Mouse (Mus musculus): Measurements from ENCODE around the gene Ttll11.

Ttll11 gene

GRCm38 (mm10) chr2:35851420-35852163 lies 128.1 kb downstream of the Ttll11 start:
- no peak for DNase-seq

- DNase-seq = no peak
Observed at GRCm38 (mm10) chr2:35849632-35850230, 130.0 kb downstream of the Ttll11 start.

GRCm38 (mm10) chr2:35845611-35846504 lies 133.9 kb downstream of the Ttll11 start:
- no peak for DNase-seq

- no peak for DNase-seq
Observed at GRCm38 (mm10) chr2:35843896-35844690, 135.6 kb downstream of the Ttll11 start.

GRCm38 (mm10) chr2:35842780-35843474 lies 136.8 kb downstream of the Ttll11 start:
- DNase-seq = no peak

GRCm38 (mm10) chr2:35841841-35842420 lies 137.8 kb downstream of the Ttll11 start:
- no peak for DNase-seq

- peak; percentile 50 to 67 for DNase-seq
Observed at GRCm38 (mm10) chr2:35840956-35841816, 138.5 kb downstream of the Ttll11 start.

- DNase-seq = no peak
Observed at GRCm38 (mm10) chr2:35838751-35839479, 140.8 kb downstream of the Ttll11 start.

GRCm38 (mm10) chr2:35834198-35834913 lies 145.4 kb downstream of the Ttll11 start:
- DNase-seq = no peak

GRCm38 (mm10) chr2:35833546-35833945 lies 146.2 kb downstream of the Ttll11 start:
- no peak for DNase-seq

GRCm38 (mm10) chr2:35832742-35833425 lies 146.8 kb downstream of the Ttll11 start:
- no peak for DNase-seq

- DNase-seq = no peak
Observed at GRCm38 (mm10) chr2:35831904-35832581, 147.7 kb downstream of the Ttll11 start.

GRCm38 (mm10) chr2:35830966-35831903 lies 148.5 kb downstream of the Ttll11 start:
- no peak for DNase-seq

GRCm38 (mm10) chr2:35829136-35829535 lies 150.6 kb downstream of the Ttll11 start:
- no peak for DNase-seq

GRCm38 (mm10) chr2:35827886-35828285 lies 151.8 kb downstream of the Ttll11 start:
- DNase-seq = no peak

GRCm38 (mm10) chr2:35825157-35825556 lies 154.6 kb downstream of the Ttll11 start:
- DNase-seq = no peak

GRCm38 (mm10) chr2:35823589-35823988 lies 156.1 kb downstream of the Ttll11 start:
- DNase-seq = no peak

Data from cerebellum, postnatal 36 days (tissue).